Mouse (Mus musculus) spleen, adult 2 months (tissue): ENCODE measurements around the gene Myo18a.

ENCODE experiments used
- CTCF ChIP-seq: fragments of 200-500 bp; IDR thresholded peaks from 2 replicates; pipeline ENCODE4 v1.5.1; 2011; ENCODE audit warnings: mild to moderate bottlenecking, inconsistent platforms; ENCODE audit not compliant: insufficient read depth, insufficient read length, insufficient replicate concordance; ENCODE audit errors: extremely low read depth
- POLR2A ChIP-seq: fragments of 200-500 bp; IDR thresholded peaks from 2 replicates; pipeline ENCODE4 v1.6.1; 2011; ENCODE audit warnings: low read depth, low read length, inconsistent platforms

- no peak for TF ChIP-seq CTCF
- no peak for TF ChIP-seq POLR2A
These were observed 91.6 kb downstream of the Myo18a start for GRCm38 (mm10) chr11:77854641-77855040.
